Mouse (Mus musculus): ENCODE results near the gene Eri3. TPM values are rescaled to one million over a fixed set of nuclear protein-coding genes. Genes with fewer than 3 reads are reported as not detected.

Eri3 gene
- polyA plus RNA-seq, 1 experiment from 2014 or later: 77.5 TPM

DNA sequence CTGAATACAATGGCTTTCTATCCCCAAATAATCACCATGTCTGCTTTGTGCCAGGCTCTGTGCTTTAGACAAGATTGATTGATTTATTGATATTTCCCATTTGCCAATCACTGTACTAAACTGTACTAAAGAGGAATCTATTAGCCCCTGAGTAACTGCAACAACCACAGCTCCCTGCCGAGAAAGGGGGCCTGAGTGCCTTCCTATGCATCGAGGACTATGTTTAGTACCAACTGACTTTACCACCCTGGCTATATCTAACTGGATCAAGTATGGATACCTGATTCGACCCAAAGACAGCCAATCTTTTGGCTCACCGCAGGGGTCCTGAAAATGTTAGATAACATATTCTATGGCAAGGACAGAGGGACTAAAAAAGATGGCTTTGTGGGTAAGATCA is 20.3 kb upstream of the Eri3 start:
- DNase-seq (ENCODE audit: low spot score) (no peak), ATAC-seq (ENCODE audit: low FRiP score, low TSS enrichment) (no peak)
- Histone ChIP-seq H3K4me2 (replicated peaks; ENCODE audit: low read depth) (no peak overlapping the region), H3K27ac (replicated peaks) (no peak overlapping the region), H3K9ac (ENCODE audit: low read length) (no peak overlapping the region), H3K36me3 (ENCODE audit: control insufficient read depth, insufficient read depth, low read length) (no peaks in the 10 kb centered on the region), H3K4me3 (ENCODE audit: low read depth, low read length) (no peak overlapping the region), H3K9me3 (ENCODE audit: control insufficient read depth, low read length) (no peaks in the 10 kb centered on the region), H3K4me1 (replicated peaks; ENCODE audit: control insufficient read depth, insufficient read depth) (no peaks in the 10 kb centered on the region), H3K27me3 (ENCODE audit: control insufficient read depth, insufficient read depth, low read length) (no peaks in the 10 kb centered on the region)
- WGBS: 74% methylated on average over 4 of the region's 4 CpGs
- no peak for TF ChIP-seq EP300 (optimal IDR thresholded peaks at IDR 0.05)
- TF ChIP-seq CTCF (IDR thresholded peaks at IDR 0.05; ENCODE audit: low read depth): no peak

DNA sequence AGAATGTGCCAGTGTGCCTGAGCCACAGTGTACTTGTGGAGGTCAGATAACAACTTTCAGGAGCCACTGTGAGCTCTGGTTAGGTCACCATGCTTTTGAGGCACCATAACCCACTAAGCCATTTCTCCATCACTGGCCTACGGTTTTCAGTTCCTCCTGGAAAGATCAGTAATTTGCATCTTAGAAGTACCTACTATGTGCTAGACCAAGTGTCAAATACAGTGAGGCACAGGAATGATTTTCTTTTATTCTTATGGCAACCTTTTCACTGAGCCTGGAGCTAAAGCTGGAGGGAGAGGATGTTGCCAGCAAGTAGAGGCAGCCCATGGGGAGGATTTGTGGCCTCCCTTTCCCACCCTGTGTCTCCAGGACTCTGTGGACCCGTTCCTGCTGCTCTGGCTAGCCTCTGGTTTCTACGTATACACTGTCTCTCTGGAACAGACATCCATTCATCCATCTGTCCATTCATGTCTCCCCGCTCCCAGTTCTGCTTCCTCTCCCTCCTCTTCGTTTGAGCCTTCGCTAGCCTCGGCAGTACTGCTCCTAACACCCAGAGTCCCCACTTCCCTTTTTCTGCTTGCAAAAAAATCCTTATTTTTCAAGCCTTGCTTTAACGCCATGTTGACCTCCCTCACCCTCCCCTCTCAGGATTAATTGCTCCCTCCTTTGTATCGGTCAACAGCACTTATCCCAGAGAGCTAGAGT is 14.5 kb upstream of the Eri3 start:
- TF ChIP-seq CTCF (IDR thresholded peaks at IDR 0.05; ENCODE audit: low read depth): no peak
- TF ChIP-seq EP300 (optimal IDR thresholded peaks at IDR 0.05): no peak
- H3K36me3 ChIP-seq (ENCODE audit: control insufficient read depth, insufficient read depth, low read length): no peaks in the 10 kb centered on the region
- no peaks in the 10 kb centered on the region for H3K27me3 ChIP-seq (ENCODE audit: control insufficient read depth, insufficient read depth, low read length)
- H3K4me3 ChIP-seq (ENCODE audit: low read depth, low read length): no peak overlapping the region
- H3K27ac ChIP-seq (replicated peaks): no peak overlapping the region
- no peak overlapping the region for H3K4me2 ChIP-seq (replicated peaks; ENCODE audit: low read depth)
- no peaks in the 10 kb centered on the region for H3K4me1 ChIP-seq (replicated peaks; ENCODE audit: control insufficient read depth, insufficient read depth)
- no peak overlapping the region for H3K9ac ChIP-seq (ENCODE audit: low read length)
- DNase-seq (ENCODE audit: low spot score): no peak
- no peaks in the 10 kb centered on the region for H3K9me3 ChIP-seq (ENCODE audit: control insufficient read depth, low read length)
- WGBS: 60% methylated on average over 9 of the region's 9 CpGs
- ATAC-seq (ENCODE audit: low FRiP score, low TSS enrichment): no peak

GRCm38 (mm10) chr4:117537002-117537401 is 13.2 kb upstream of the Eri3 start:
- DNase-seq (ENCODE audit: low spot score) (no peak), ATAC-seq (ENCODE audit: low FRiP score, low TSS enrichment) (no peak)
- H3K4me1 ChIP-seq (replicated peaks; ENCODE audit: control insufficient read depth, insufficient read depth): no peaks in the 10 kb centered on the region
- no peaks in the 10 kb centered on the region for H3K27me3 ChIP-seq (ENCODE audit: control insufficient read depth, insufficient read depth, low read length)
- H3K9ac ChIP-seq (ENCODE audit: low read length): no peak overlapping the region
- WGBS: 80% methylated on average over 7 of the region's 7 CpGs
- no peaks in the 10 kb centered on the region for H3K36me3 ChIP-seq (ENCODE audit: control insufficient read depth, insufficient read depth, low read length)
- no peak overlapping the region for H3K4me2 ChIP-seq (replicated peaks; ENCODE audit: low read depth)
- no peak for TF ChIP-seq CTCF (IDR thresholded peaks at IDR 0.05; ENCODE audit: low read depth)
- TF ChIP-seq EP300 (optimal IDR thresholded peaks at IDR 0.05): no peak
- H3K4me3 ChIP-seq (ENCODE audit: low read depth, low read length): no peak overlapping the region
- H3K9me3 ChIP-seq (ENCODE audit: control insufficient read depth, low read length): no peaks in the 10 kb centered on the region
- no peak overlapping the region for H3K27ac ChIP-seq (replicated peaks)

GRCm38 (mm10) chr4:117539329-117539980 is 10.7 kb upstream of the Eri3 start:
- no peak overlapping the region for H3K4me3 ChIP-seq (ENCODE audit: low read depth, low read length)
- H3K4me2 ChIP-seq (replicated peaks; ENCODE audit: low read depth): no peak overlapping the region
- H3K27ac ChIP-seq (replicated peaks): no peak overlapping the region
- DNase-seq (ENCODE audit: low spot score) (no peak), ATAC-seq (ENCODE audit: low FRiP score, low TSS enrichment) (no peak)
- H3K9me3 ChIP-seq (ENCODE audit: control insufficient read depth, low read length): no peaks in the 10 kb centered on the region
- no peaks in the 10 kb centered on the region for H3K27me3 ChIP-seq (ENCODE audit: control insufficient read depth, insufficient read depth, low read length)
- no peaks in the 10 kb centered on the region for H3K4me1 ChIP-seq (replicated peaks; ENCODE audit: control insufficient read depth, insufficient read depth)
- no peaks in the 10 kb centered on the region for H3K36me3 ChIP-seq (ENCODE audit: control insufficient read depth, insufficient read depth, low read length)
- TF ChIP-seq CTCF (IDR thresholded peaks at IDR 0.05; ENCODE audit: low read depth): no peak
- TF ChIP-seq EP300 (optimal IDR thresholded peaks at IDR 0.05): no peak
- no peak overlapping the region for H3K9ac ChIP-seq (ENCODE audit: low read length)
- WGBS: 64% methylated on average over 8 of the region's 8 CpGs

GRCm38 (mm10) chr4:117540571-117540970 is 9.6 kb upstream of the Eri3 start:
- Histone ChIP-seq H3K27me3 (ENCODE audit: control insufficient read depth, insufficient read depth, low read length) (no peaks in the 10 kb centered on the region), H3K27ac (replicated peaks) (no peak overlapping the region), H3K4me1 (replicated peaks; ENCODE audit: control insufficient read depth, insufficient read depth) (no peaks in the 10 kb centered on the region), H3K36me3 (ENCODE audit: control insufficient read depth, insufficient read depth, low read length) (no peaks in the 10 kb centered on the region), H3K4me2 (replicated peaks; ENCODE audit: low read depth) (no peak overlapping the region), H3K4me3 (ENCODE audit: low read depth, low read length) (no peak overlapping the region), H3K9ac (ENCODE audit: low read length) (no peak overlapping the region), H3K9me3 (ENCODE audit: control insufficient read depth, low read length) (no peaks in the 10 kb centered on the region)
- DNase-seq (ENCODE audit: low spot score) (no peak), ATAC-seq (ENCODE audit: low FRiP score, low TSS enrichment) (no peak)
- TF ChIP-seq EP300 (optimal IDR thresholded peaks at IDR 0.05): no peak
- no peak for TF ChIP-seq CTCF (IDR thresholded peaks at IDR 0.05; ENCODE audit: low read depth)
- WGBS: 75% methylated on average over 5 of the region's 5 CpGs

DNA sequence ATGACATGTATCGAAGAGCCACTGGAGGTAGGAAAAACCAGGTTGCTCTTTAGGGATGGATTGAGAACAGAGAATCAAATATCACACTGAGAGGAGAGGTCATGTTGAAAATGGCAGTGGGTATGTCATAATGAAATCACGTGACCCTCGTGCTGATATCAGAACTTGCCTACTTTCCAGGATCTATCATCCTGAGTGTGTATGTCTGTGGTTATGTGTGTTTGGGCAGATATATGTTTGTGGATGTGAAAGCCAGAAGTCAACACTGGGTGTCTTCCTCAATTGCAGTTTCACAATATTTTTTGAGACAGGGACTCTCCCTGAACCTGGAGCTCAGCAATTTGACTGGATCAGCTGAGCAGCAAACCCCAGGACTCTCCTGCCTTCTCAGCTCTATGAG is 4.7 kb upstream of the Eri3 start:
- no peak overlapping the region for H3K9ac ChIP-seq (ENCODE audit: low read length)
- no peaks in the 10 kb centered on the region for H3K9me3 ChIP-seq (ENCODE audit: control insufficient read depth, low read length)
- no peak overlapping the region for H3K4me2 ChIP-seq (replicated peaks; ENCODE audit: low read depth)
- DNase-seq (ENCODE audit: low spot score): no peak
- WGBS: 89% methylated on average over 3 of the region's 3 CpGs
- H3K4me3 ChIP-seq (ENCODE audit: low read depth, low read length): no peak overlapping the region
- no peak overlapping the region for H3K27ac ChIP-seq (replicated peaks)
- no peak for ATAC-seq (ENCODE audit: low FRiP score, low TSS enrichment)
- no peaks in the 10 kb centered on the region; the same call in 1 of the 2 replicates for H3K4me1 ChIP-seq (replicated peaks; ENCODE audit: control insufficient read depth, insufficient read depth)
- H3K36me3 ChIP-seq (ENCODE audit: control insufficient read depth, insufficient read depth, low read length): no peaks in the 10 kb centered on the region
- H3K27me3 ChIP-seq (ENCODE audit: control insufficient read depth, insufficient read depth, low read length): no peaks in the 10 kb centered on the region
- TF ChIP-seq EP300 (optimal IDR thresholded peaks at IDR 0.05): no peak
- no peak for TF ChIP-seq CTCF (IDR thresholded peaks at IDR 0.05; ENCODE audit: low read depth)

Data from stomach, postnatal 0 days (tissue).